Mouse (Mus musculus) liver, postnatal 0 days (tissue): ENCODE measurements at regions not wholly inside any gene's neighbourhood (a gene's known extent, or its start where the extent isn't known, plus 50 kb on each side); places are given as distances from the start of the nearest gene placed in this dataset.

Experiments
- CTCF ChIP-seq: sonication (generic); IDR thresholded peaks from 2 replicates; pipeline ENCODE4 v1.5.1; 2016; ENCODE audit warnings: antibody characterized with exemption, low read depth
- EP300 ChIP-seq: IDR thresholded peaks from 2 replicates; pipeline ENCODE4 v1.6.1; 2016; ENCODE audit warnings: antibody characterized with exemption, low read depth, mild to moderate bottlenecking

DNA sequence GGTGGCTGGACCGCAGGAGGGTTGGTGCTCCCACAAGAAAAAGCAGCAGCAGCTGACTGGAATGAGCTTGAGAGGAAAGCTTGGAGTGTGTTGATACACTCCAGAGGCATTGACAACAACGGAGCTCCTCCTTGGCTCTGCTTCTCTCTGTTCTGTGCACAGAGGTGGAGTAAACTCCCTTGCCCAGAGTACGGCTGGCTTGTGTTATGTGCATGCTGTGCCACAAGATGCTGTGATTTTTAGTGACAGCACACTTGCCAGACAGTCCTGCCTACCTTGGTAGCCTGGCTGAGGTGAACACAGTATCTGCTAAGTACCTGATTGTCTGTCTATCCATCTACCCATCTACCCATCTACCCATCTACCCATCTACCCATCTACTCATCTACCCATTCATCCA is 190.9 kb downstream of the Glrx3 start:
- TF ChIP-seq CTCF (no peak), EP300 (no peak)
